Mouse (Mus musculus) brain, embryonic 14.5 days (tissue): ENCODE results near the gene Hoxb8.

Experiments
- CTCF ChIP-seq: fragments of 200-500 bp; IDR thresholded peaks from 2 replicates; pipeline ENCODE4 v1.5.1; 2012; ENCODE audit warnings: inconsistent platforms, mild to moderate bottlenecking, moderate library complexity, borderline replicate concordance; ENCODE audit not compliant: insufficient read depth, insufficient read length; ENCODE audit errors: extremely low read depth
- POLR2A ChIP-seq: fragments of 200-500 bp; IDR thresholded peaks from 2 replicates; pipeline ENCODE4 v1.6.1; 2012; ENCODE audit warnings: mild to moderate bottlenecking, inconsistent platforms, borderline replicate concordance; ENCODE audit not compliant: poor library complexity, insufficient read depth, insufficient read length, severe bottlenecking; ENCODE audit errors: extremely low read depth

DNA sequence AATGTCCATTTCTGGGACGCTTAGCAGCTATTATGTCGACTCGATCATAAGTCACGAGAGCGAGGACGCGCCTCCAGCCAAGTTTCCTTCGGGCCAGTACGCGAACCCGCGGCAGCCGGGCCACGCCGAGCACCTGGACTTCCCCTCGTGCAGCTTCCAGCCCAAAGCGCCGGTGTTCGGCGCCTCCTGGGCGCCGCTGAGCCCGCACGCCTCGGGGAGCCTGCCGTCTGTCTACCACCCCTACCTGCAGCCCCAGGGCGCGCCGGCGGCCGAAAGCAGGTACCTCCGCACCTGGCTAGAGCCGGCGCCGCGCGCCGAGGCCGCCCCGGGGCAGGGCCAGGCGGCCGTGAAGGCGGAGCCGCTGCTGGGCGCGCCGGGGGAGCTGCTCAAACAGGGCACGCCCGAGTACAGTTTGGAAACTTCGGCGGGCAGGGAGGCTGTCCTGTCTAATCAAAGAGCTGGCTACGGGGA lies 10.1 kb upstream of the Hoxb8 start:
- TF ChIP-seq POLR2A: no peak
- TF ChIP-seq CTCF: no peak
